Mouse (Mus musculus): ENCODE measurements around the gene Tcl1b5. TPM values are rescaled to one million over a fixed set of nuclear protein-coding genes. Genes with fewer than 3 reads are reported as not detected.

Gene Tcl1b5
- not detected for polyA plus RNA-seq (2014; fragmentation: Illumina TruSeq; extraction: RNeasy Lipid Tissue Mini Kit (QIAGEN cat#74804); ENCODE audit: low replicate concordance)

DNA sequence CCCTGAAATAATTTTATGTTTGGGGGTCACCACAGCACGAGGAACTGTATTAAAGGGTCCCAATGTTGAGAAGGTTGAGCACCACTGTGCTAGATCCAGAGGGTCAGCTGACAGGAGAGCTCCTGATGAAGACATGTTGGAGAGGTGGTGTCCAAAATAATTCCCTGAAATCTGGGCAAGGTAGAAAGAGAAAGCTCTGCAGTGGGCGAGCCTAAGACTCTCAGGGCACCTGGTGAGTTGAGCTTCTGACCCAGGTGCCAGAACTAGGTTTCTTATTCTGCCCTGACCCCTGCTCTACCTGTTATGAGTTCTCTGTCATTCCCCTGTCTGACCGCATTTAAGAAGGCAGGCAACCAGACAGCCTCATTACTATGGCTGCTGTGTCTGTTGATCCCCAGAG, at the start of gene Tcl1b5:
Gene Tcl1b5, plus strand, starts transcription at position 301 of the 400 bp plus-strand sequence.

DNA sequence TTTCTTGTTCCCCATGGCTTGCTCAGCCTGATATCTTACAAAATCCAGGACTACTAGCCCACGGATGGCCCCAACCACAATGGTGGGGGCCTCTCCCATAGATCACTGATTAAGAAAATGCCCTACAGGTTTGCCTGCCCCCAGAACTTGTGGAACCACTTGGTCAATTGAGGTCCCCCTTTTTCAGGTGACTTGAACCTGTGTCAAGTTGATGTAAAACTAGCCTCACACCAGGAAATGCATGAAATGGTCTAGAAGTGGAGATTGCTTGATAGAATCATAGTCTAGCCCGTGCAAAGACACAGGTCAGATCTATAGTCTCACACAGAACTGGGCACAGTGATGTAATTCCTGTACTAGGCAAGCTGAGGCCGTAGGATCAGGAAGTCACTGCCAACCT, 30.4 kb upstream of the Tcl1b5 start, which contains the start of gene Tcl1b2:
Gene Tcl1b2, plus strand, starts transcription at position 301 of the 400 bp plus-strand sequence.

DNA sequence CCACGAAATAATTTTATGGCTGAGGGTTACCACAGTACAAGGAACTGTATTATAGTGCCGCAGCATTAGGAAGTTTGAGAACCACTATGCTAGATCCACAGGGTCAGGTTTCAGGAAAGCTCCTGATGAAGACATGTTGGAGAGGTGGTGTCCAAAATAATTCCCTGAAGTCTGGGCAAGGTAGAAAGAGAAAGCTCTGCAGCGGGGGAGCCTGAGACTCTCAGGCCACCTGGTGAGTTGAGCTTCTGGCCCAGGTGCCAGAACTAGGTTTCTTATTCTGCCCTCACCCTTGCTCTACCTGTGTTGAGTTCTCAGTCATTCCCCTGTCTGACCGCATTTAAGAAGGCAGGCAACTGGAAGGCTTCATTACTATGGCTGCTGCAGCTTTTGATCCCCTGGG, 16.8 kb upstream of the Tcl1b5 start, which contains the start of gene Tcl1b1:
Gene Tcl1b1, plus strand, starts transcription at position 301 of the 400 bp plus-strand sequence.

DNA sequence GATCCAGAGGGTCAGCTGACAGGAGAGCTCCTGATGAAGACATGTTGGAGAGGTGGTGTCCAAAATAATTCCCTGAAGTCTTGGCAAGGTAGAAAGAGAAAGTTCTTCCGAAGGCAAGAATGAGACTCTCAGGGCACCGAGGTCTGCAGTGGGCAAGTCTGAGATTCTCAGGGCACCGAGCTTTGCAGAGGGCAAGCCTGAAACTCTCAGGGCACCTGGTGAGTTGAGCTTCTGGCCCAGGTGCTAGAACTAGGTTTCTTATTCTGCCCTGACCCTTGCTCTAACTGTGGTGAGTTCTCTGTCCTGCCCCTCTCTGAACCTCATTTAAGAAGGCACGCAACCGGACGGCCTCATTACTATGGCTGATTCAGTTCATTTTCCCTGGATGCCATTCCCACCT, 14.6 kb downstream of the Tcl1b5 start, which contains the start of gene Tcl1b3:
Gene Tcl1b3, plus strand, starts transcription at position 301 of the 400 bp plus-strand sequence.

DNA sequence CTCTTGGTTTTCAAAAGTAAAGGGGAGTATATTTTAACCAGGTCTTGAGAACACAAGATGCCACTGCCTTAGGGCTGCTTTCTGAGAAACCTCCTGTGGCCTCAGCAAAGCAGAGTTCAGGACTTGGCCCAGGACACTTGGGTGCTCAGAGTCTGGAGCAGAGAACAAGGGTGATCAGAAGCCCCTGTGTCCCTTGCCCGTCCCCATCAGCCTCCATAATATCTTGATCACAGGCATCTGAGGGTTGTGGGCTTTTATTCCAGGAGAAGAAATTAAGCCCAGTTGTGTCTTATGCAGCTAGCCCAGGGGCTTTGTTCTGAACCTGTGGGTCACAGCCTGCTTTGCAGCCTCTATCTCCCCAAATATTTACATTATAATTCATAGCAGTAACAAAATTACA, 25.5 kb downstream of the Tcl1b5 start, which contains the start of gene Tcl1b4:
Gene Tcl1b4, plus strand, starts transcription at position 301 of the 400 bp plus-strand sequence.

DNA sequence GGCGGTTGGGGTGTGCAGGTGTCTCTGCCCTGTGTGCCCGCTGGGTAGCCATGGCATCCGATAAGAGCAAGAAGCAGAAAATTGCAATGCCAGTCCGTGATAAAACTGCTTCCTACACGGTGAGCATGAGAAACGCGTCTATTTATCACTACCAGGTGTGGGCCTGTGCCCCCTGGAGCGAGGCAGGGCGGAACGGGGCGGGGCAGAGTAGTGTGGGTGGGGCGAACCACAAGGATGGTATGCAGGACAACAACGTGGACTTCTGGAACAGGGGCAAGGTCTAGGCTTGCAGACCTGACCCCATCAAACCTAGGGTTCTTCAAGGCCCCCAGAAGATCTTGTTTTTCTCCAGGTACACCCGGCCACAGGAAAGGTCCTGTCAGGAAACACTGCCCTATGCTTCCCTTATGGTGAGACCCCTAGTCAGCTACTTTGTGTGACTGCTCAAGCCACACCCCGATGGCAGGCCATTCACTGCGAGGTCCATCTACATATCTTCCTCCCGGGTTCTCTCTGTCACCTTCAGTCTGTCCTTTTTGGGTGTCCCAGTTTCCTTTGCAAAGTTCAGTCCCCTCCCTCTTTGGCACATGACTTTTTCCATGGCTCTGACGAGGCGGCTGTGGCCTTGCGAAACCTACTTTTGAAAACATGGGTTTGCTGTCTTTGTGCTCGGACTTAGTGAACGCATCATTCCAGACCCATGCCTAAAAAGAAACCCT, 46.6 kb downstream of the Tcl1b5 start, which contains the start of gene Tcl1:
Gene Tcl1, minus strand, starts transcription at position 193 of the 719 bp plus-strand sequence.

Other genes with a start within 250 kb of the Tcl1b5 start
- 0.89 TPM for gene Syne3, start 166.5 kb upstream of the Tcl1b5 start, polyA plus RNA-seq (2014; fragmentation: Illumina TruSeq; extraction: RNeasy Lipid Tissue Mini Kit (QIAGEN cat#74804); ENCODE audit: low replicate concordance)
- gene Glrx5, start 143.7 kb upstream of the Tcl1b5 start, polyA plus RNA-seq (2014; fragmentation: Illumina TruSeq; extraction: RNeasy Lipid Tissue Mini Kit (QIAGEN cat#74804); ENCODE audit: low replicate concordance), result 20.4 TPM
- gene Tcl1b2, start 30.3 kb upstream of the Tcl1b5 start, polyA plus RNA-seq (2014; fragmentation: Illumina TruSeq; extraction: RNeasy Lipid Tissue Mini Kit (QIAGEN cat#74804); ENCODE audit: low replicate concordance), result not detected
- not detected for gene Tcl1b1, start 16.7 kb upstream of the Tcl1b5 start, polyA plus RNA-seq (2014; fragmentation: Illumina TruSeq; extraction: RNeasy Lipid Tissue Mini Kit (QIAGEN cat#74804); ENCODE audit: low replicate concordance)
- gene Tcl1b3, start 14.7 kb downstream of the Tcl1b5 start, polyA plus RNA-seq (2014; fragmentation: Illumina TruSeq; extraction: RNeasy Lipid Tissue Mini Kit (QIAGEN cat#74804); ENCODE audit: low replicate concordance), result not detected
- gene Tcl1b4, start 25.6 kb downstream of the Tcl1b5 start, polyA plus RNA-seq (2014; fragmentation: Illumina TruSeq; extraction: RNeasy Lipid Tissue Mini Kit (QIAGEN cat#74804); ENCODE audit: low replicate concordance), result not detected
- gene Tcl1, start 46.4 kb downstream of the Tcl1b5 start, polyA plus RNA-seq (2014; fragmentation: Illumina TruSeq; extraction: RNeasy Lipid Tissue Mini Kit (QIAGEN cat#74804); ENCODE audit: low replicate concordance), result not detected
- gene Tunar, start 157.5 kb downstream of the Tcl1b5 start, polyA plus RNA-seq (2014; fragmentation: Illumina TruSeq; extraction: RNeasy Lipid Tissue Mini Kit (QIAGEN cat#74804); ENCODE audit: low replicate concordance), result not detected